Mouse (Mus musculus) liver, postnatal 0 days (tissue): Measurements from ENCODE around the gene Ghsr. TPM values are rescaled to one million over a fixed set of nuclear protein-coding genes. Genes with fewer than 3 reads are reported as not detected.
A peak's percentile ranks its signal among the peaks of the same experiment; 100 is the strongest.

Experiments
- ATAC-seq: fragments of 200-750 bp; cut with Nextera tagmentation; 2 replicates; pipeline ENCODE4 v1.8.0; 2017; ENCODE audit warnings: mild to moderate bottlenecking, moderate library complexity
- DNase-seq: peaks from one replicate; pipeline ENCODE4 v3.0.0-alpha.2; 2016
- H3K27ac ChIP-seq: fragments of 300-500 bp; sonication (generic); 2 replicates; pipeline ENCODE4 v1.5.1; 2014; ENCODE audit warnings: antibody characterized with exemption, moderate library complexity, mild to moderate bottlenecking, low read depth
- H3K27me3 ChIP-seq: fragments of 300-500 bp; sonication (generic); 2 replicates; pipeline ENCODE4 v1.6.1; 2014; ENCODE audit warnings: low read length, control low read depth, mixed read lengths; ENCODE audit not compliant: insufficient read depth
- H3K36me3 ChIP-seq: fragments of 300-500 bp; sonication (generic); replicated peaks from 2 replicates; pipeline ENCODE4 v1.6.1; 2014; ENCODE audit warnings: mild to moderate bottlenecking, control low read depth, low read length, moderate library complexity, mixed read lengths; ENCODE audit not compliant: insufficient read depth
- H3K4me1 ChIP-seq: fragments of 300-500 bp; sonication (generic); 2 replicates; pipeline ENCODE4 v1.6.1; 2014; ENCODE audit warnings: antibody characterized with exemption, mild to moderate bottlenecking, control low read depth; ENCODE audit not compliant: insufficient read depth
- H3K4me2 ChIP-seq: fragments of 300-500 bp; sonication (generic); 2 replicates; pipeline ENCODE4 v1.6.1; 2014; ENCODE audit warnings: low read depth, mild to moderate bottlenecking, low read length, moderate library complexity, mixed read lengths
- H3K4me3 ChIP-seq: fragments of 300-500 bp; sonication (generic); 2 replicates; pipeline ENCODE4 v1.5.1; 2014; ENCODE audit warnings: low read depth, low read length
- H3K9ac ChIP-seq: fragments of 300-500 bp; sonication (generic); replicated peaks from 2 replicates; pipeline ENCODE4 v1.6.1; 2014; ENCODE audit warnings: mild to moderate bottlenecking, moderate library complexity
- H3K9me3 ChIP-seq: fragments of 300-500 bp; sonication (generic); 2 replicates; pipeline ENCODE4 v1.6.1; 2016; ENCODE audit warnings: mild to moderate bottlenecking, control low read depth, low read length, mixed read lengths
- CTCF ChIP-seq: sonication (generic); IDR thresholded peaks from 2 replicates; pipeline ENCODE4 v1.5.1; 2016; ENCODE audit warnings: antibody characterized with exemption, low read depth
- EP300 ChIP-seq: IDR thresholded peaks from 2 replicates; pipeline ENCODE4 v1.6.1; 2016; ENCODE audit warnings: antibody characterized with exemption, low read depth, mild to moderate bottlenecking
- WGBS: fragments of 180-500 bp; shearing (Covaris S2); extraction: QIAGEN DNeasy Blood & Tissue Kit; methylation state at CpG from one replicate; pipeline ENCODE4 v1.1.7; 2014; ENCODE audit not compliant: insufficient replicate concordance; 5-methylcytosine and 5-hydroxymethylcytosine counted together
- polyA plus RNA-seq: library from polyadenylated mRNA; unstranded; fragments of >200 nt; fragmentation: Nextera tagmentation; extraction: Ambion mirVana; gene quantifications from 2 replicates; pipeline ENCODE4 v1.2.1, GENCODE M21; 2015

The Ghsr gene
- polyA plus RNA-seq, 1 experiment from 2014 or later = not detected

- peak; percentile 14 for DNase-seq
- ATAC-seq = peak; percentile 62; the same call in 1 of the 2 replicates
- Histone ChIP-seq H3K9me3 (no peaks in the 10 kb centered on the region), H3K4me2 (no peak overlapping the region), H3K27ac (no peak overlapping the region), H3K27me3 (no peaks in the 10 kb centered on the region), H3K9ac (no peak overlapping the region), H3K4me1 (no peaks in the 10 kb centered on the region), H3K4me3 (no peak overlapping the region), H3K36me3 (peaks cover 39% of the 10 kb centered on the region)
- 68% methylated on average over 8 of the region's 8 CpGs for WGBS
- no peak for TF ChIP-seq EP300
- no peak for TF ChIP-seq CTCF
These were observed 47.5 kb downstream of the Ghsr start for GRCm38 (mm10) chr3:27418602-27419001.

GRCm38 (mm10) chr3:27421980-27422379, 50.8 kb downstream of the Ghsr start:
- Histone ChIP-seq H3K9me3 (no peaks in the 10 kb centered on the region), H3K9ac (no peak overlapping the region), H3K4me3 (no peak overlapping the region), H3K27ac (no peak overlapping the region), H3K36me3 (peaks cover 42% of the 10 kb centered on the region), H3K4me1 (no peaks in the 10 kb centered on the region), H3K27me3 (no peaks in the 10 kb centered on the region), H3K4me2 (no peak overlapping the region)
- 75% methylated on average over 12 of the region's 12 CpGs for WGBS
- no peak for TF ChIP-seq CTCF
- no peak for TF ChIP-seq EP300
- ATAC-seq (no peak), DNase-seq (peak; percentile 10)

GRCm38 (mm10) chr3:27422521-27422920, 51.4 kb downstream of the Ghsr start:
- no peaks in the 10 kb centered on the region for H3K4me1 ChIP-seq
- H3K4me2 ChIP-seq = no peak overlapping the region
- ATAC-seq (no peak), DNase-seq (no peak)
- no peak for TF ChIP-seq CTCF
- TF ChIP-seq EP300 = no peak
- WGBS = 78% methylated on average over 6 of the region's 6 CpGs
- H3K36me3 ChIP-seq = peaks cover 43% of the 10 kb centered on the region
- H3K9me3 ChIP-seq = no peaks in the 10 kb centered on the region
- no peaks in the 10 kb centered on the region for H3K27me3 ChIP-seq
- H3K9ac ChIP-seq = no peak overlapping the region
- no peak overlapping the region for H3K27ac ChIP-seq
- H3K4me3 ChIP-seq = no peak overlapping the region

GRCm38 (mm10) chr3:27424049-27424667, 53.0 kb downstream of the Ghsr start:
- no peak for DNase-seq
- Histone ChIP-seq H3K9me3 (no peaks in the 10 kb centered on the region), H3K4me2 (no peak overlapping the region), H3K27ac (no peak overlapping the region), H3K36me3 (peaks cover 46% of the 10 kb centered on the region), H3K4me1 (no peaks in the 10 kb centered on the region), H3K9ac (no peak overlapping the region), H3K4me3 (no peak overlapping the region), H3K27me3 (no peaks in the 10 kb centered on the region)
- no peak for ATAC-seq
- TF ChIP-seq CTCF (no peak), EP300 (peak; percentile 75)
- WGBS = 80% methylated on average over 11 of the region's 11 CpGs

- H3K9ac ChIP-seq = no peak overlapping the region
- peaks cover 40% of the 10 kb centered on the region for H3K36me3 ChIP-seq
- H3K27me3 ChIP-seq = no peaks in the 10 kb centered on the region
- TF ChIP-seq EP300 = no peak
- no peak for TF ChIP-seq CTCF
- no peaks in the 10 kb centered on the region for H3K4me1 ChIP-seq
- H3K27ac ChIP-seq = no peak overlapping the region
- WGBS = 85% methylated on average over 6 of the region's 6 CpGs
- no peak for ATAC-seq
- H3K9me3 ChIP-seq = no peaks in the 10 kb centered on the region
- no peak overlapping the region for H3K4me3 ChIP-seq
- DNase-seq = no peak
- H3K4me2 ChIP-seq = no peak overlapping the region
These were observed 56.3 kb downstream of the Ghsr start for GRCm38 (mm10) chr3:27427406-27427805.

Other genes starting within 250 kb of the Ghsr start
- 10.1 and 12.5 TPM in 2 replicates for gene Ect2, start 217.5 kb upstream of the Ghsr start, polyA plus RNA-seq
- gene Nceh1, start 188.4 kb upstream of the Ghsr start, polyA plus RNA-seq = 18.2 and 23.9 TPM in 2 replicates
- 0.23 and 0.37 TPM in 2 replicates for gene Tnfsf10, start 54.3 kb upstream of the Ghsr start, polyA plus RNA-seq